Mouse (Mus musculus) embryonic stem cell, embryonic (primary cell): ENCODE data around the gene A630076J17Rik.

Experiments used
- CTCF ChIA-PET, 4 experiments: fragments of 300-600 bp in 2 of 4; fragments of 350-600 bp in 2 of 4; sonication (Branson Sonifier 250); formaldehyde crosslinking; loops; one replicate each; lab custom pipeline; 2022; ENCODE audit warnings: inconsistent platforms in 2 of 4; lab: Charles Lee
- POLR2A ChIA-PET, 4 experiments: fragments of 300-600 bp in 2 of 4; fragments of 350-600 bp in 2 of 4; sonication (Branson Sonifier 250); formaldehyde crosslinking; loops; one replicate each; lab custom pipeline; 2022; ENCODE audit warnings: antibody characterized with exemption in 4 of 4, inconsistent platforms in 1 of 4; lab: Charles Lee

Gene A630076J17Rik

GRCm38 (mm10) chr3:107221608-107222007 is 8.8 kb upstream of the A630076J17Rik start, which contains the start of gene Cym:
Gene Cym, minus strand, starts transcription at chr3:107221732.
- CTCF ChIA-PET, result no interaction called here
- POLR2A ChIA-PET, result interaction anchor here in 1 of 4 experiments (0.9 kb wide), 1 partner anchor 12 kb away, joined by 3 read pairs; no protein-coding TSS in a partner anchor

- CTCF ChIA-PET, result no interaction called here
- POLR2A ChIA-PET, result no interaction called here
Observed at GRCm38 (mm10) chr3:107223230-107223629, 7.2 kb upstream of the A630076J17Rik start.

DNA sequence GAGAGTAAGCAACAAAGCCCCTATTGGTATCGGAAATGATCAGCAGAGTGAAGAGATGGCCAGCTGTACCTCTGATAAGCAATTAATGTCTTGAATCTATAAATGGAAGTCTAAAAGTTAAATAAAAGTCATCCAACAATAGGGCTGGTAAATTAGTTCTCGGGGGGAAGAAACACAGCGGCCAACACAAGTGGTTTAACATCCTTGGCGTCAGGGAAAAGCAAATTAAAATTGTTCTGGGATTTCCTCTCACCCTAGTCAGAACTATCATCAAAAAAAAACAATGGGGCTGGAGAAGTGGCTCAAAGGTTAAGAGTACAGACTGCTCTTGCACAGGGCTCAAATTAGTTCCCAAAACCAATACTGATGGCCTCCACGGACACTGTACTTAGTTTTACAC is 4.6 kb upstream of the A630076J17Rik start:
- POLR2A ChIA-PET, result interaction anchor here in 1 of 4 experiments (0.7 kb wide), 1 partner anchor 9 kb away, joined by 3 read pairs; no protein-coding TSS in a partner anchor
- CTCF ChIA-PET, result interaction anchor here in 1 of 4 experiments (0.7 kb wide), 1 partner anchor 25 kb away, joined by 4 read pairs; no protein-coding TSS in a partner anchor

- ChIA-PET POLR2A (interaction anchor here in 1 of 4 experiments (0.6 to 2.2 kb wide), 2 partner anchors 23 to 104 kb away, joined by 3 to 5 read pairs; partner anchors contain the start of gene Rbm15), CTCF (interaction anchor here in 2 of 4 experiments (0.8 to 1.1 kb wide), 3 partner anchors 23 to 243 kb away, joined by 3 read pairs; no protein-coding TSS in a partner anchor)
Observed at GRCm38 (mm10) chr3:107229221-107229620, 1.2 kb upstream of the A630076J17Rik start.

- ChIA-PET POLR2A (interaction anchor here in 1 of 4 experiments (2.2 kb wide), 1 partner anchor 103 kb away, joined by 5 read pairs; the partner anchor contains the start of gene Rbm15), CTCF (interaction anchor here in 2 of 4 experiments (0.8 to 1.1 kb wide), 4 partner anchors 24 to 242 kb away, joined by 3 to 4 read pairs (median 3); no protein-coding TSS in a partner anchor)
Observed at GRCm38 (mm10) chr3:107229822-107230221, 592 bp upstream of the A630076J17Rik start.

- POLR2A ChIA-PET, result interaction anchor here in 1 of 4 experiments (2.2 kb wide), 1 partner anchor 102 kb away, joined by 5 read pairs; the partner anchor contains the start of gene Rbm15
- CTCF ChIA-PET, result interaction anchor here in 2 of 4 experiments (0.9 to 1.3 kb wide), 2 partner anchors 26 to 241 kb away, joined by 3 to 4 read pairs; no protein-coding TSS in a partner anchor
Observed at GRCm38 (mm10) chr3:107231202-107231601, 788 bp downstream of the A630076J17Rik start.

DNA sequence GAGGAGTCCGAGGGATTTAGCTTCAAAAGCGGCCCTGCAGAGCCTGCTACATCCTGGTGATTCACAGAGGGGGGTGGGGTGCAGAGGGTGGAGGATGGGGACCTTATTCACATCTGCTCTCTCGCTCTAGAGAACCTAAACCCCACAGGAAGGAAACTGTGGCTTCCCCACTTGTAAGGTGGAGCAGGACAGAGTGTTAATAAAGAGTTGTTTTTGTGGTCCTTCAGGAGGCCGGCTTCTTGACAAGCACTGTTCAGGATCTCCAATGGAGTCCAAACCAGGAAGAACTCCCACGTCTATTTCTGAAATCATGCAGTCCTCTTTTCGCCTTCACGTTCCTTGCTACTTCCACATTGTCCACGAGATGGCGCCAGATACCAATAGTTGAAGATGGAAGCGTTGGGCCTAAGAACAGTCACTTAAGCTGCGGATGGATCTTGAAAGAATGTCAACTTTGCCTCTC is 3.0 kb downstream of the A630076J17Rik start:
- POLR2A ChIA-PET, result interaction anchor here in 2 of 4 experiments (0.7 kb wide), 2 partner anchors 109 to 631 kb away, joined by 3 to 4 read pairs; no protein-coding TSS in a partner anchor
- CTCF ChIA-PET, result interaction anchor here (0.5 to 2.2 kb wide), 25 partner anchors 8 to 1064 kb away, joined by 3 to 13 read pairs (median 4); partner anchors contain the start of gene Lamtor5 (in 1 of the 4)

DNA sequence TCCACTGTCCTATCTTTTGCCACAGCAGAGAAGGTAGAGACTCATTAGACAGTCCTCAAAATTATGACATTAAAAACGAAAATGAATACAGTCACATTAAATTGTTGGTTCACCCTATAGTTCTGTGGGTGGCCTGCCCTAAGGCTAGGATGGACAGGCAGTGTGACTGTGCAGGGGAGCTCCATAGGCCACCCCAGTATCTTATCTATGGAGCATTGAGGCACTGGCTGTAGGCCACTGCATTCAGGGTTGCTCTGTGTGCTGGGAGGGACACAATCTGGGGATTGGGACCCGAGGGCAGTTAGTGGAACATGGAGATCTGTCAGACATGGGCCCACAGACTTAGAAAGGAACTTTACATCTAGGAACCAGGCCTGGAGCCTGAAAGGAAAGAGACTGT is 3.5 kb downstream of the A630076J17Rik start:
- CTCF ChIA-PET, result interaction anchor here (0.5 to 2.2 kb wide), 21 partner anchors 8 to 630 kb away, joined by 3 to 13 read pairs (median 4); partner anchors contain the start of gene Lamtor5 (in 1 of the 4)
- POLR2A ChIA-PET, result no interaction called here

DNA sequence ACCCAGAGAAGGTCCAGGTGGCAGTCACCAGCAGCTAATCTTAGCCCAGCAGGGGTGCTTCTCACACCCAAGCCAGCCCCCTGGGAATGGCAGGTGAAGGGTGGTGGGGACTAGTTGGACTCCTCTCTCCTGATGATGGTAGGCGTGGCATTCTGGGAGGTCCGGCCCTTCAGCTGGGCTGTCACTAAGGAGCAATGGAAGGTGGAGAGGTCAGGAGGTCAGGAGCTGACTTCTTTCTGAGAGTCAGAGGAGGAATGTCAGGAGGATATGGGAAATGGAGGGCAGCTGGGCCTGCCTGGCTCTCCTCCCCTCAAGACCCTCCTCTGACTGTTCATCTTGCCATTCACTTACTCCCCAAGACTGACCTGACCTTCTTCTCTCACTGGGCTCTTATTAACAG is 7.6 kb downstream of the A630076J17Rik start:
- ChIA-PET POLR2A (interaction anchor here in 1 of 4 experiments (1.2 kb wide), 1 partner anchor 38 kb away, joined by 3 read pairs; no protein-coding TSS in a partner anchor), CTCF (interaction anchor here in 3 of 4 experiments (0.7 to 1.6 kb wide), 3 partner anchors 29 to 224 kb away, joined by 3 to 4 read pairs (median 3); no protein-coding TSS in a partner anchor)

GRCm38 (mm10) chr3:107238471-107238980 is 8.1 kb downstream of the A630076J17Rik start:
- POLR2A ChIA-PET, result interaction anchor here in 1 of 4 experiments (1.2 kb wide), 1 partner anchor 37 kb away, joined by 3 read pairs; no protein-coding TSS in a partner anchor

GRCm38 (mm10) chr3:107239607-107240006 is 9.2 kb downstream of the A630076J17Rik start, which contains the start of gene Prok1:
Gene Prok1, minus strand, starts transcription at chr3:107239707.
- ChIA-PET CTCF (interaction anchor here in 1 of 4 experiments (1.6 kb wide), 1 partner anchor 31 kb away, joined by 3 read pairs; no protein-coding TSS in a partner anchor), POLR2A (no interaction called here)

More at GRCm38 (mm10) chr3:107238471-107238980, 8.1 kb downstream of the A630076J17Rik start:
- CTCF ChIA-PET, result interaction anchor here in 2 of 4 experiments (1.5 to 1.6 kb wide), 2 partner anchors 29 to 224 kb away, joined by 3 to 4 read pairs; no protein-coding TSS in a partner anchor

DNA sequence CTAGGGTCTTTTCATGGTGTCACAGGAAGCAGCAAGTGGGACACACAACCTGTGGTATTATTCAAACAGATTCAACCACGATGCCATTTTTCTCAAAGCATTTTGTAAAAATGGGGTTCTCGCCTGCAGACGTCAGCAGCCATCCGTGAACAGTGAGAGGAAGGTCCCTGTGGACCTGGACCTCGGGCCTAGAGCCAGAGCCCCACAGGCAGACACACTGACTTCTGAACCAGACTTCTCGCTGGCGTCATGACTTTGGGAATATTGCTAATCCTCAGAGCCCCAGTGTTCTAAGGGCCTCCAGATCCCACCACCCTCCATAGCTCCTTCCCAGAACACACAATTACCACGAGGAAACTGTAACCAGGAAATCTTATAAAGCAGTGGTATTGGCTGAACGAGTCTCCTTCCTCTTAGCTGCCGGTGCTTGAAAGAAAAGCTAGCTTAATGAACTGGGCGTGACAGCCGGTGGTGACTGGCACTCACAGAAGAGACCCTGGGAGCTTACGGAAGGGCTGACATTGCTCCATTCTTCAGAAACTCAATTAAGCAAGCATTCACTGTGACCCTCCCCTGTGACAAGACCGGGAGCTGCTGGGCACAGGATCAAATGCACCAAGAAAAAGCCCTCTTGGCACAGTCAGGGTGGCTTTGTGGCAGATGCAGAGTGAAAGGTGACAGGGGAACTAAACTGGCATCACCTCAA is 11.1 kb downstream of the A630076J17Rik start:
- POLR2A ChIA-PET, result interaction anchor here in 1 of 4 experiments (0.8 kb wide), 1 partner anchor 12 kb away, joined by 3 read pairs; no protein-coding TSS in a partner anchor

GRCm38 (mm10) chr3:107246876-107247275 is 16.5 kb downstream of the A630076J17Rik start:
- ChIA-PET POLR2A (no interaction called here), CTCF (interaction anchor here in 1 of 4 experiments (0.7 kb wide), 1 partner anchor 7 kb away, joined by 3 read pairs; no protein-coding TSS in a partner anchor)

More for the DNA sequence above, 11.1 kb downstream of the A630076J17Rik start:
- CTCF ChIA-PET, result interaction anchor here in 3 of 4 experiments (0.6 to 1.2 kb wide), 3 partner anchors 8 to 646 kb away, joined by 3 to 5 read pairs (median 4); no protein-coding TSS in a partner anchor

DNA sequence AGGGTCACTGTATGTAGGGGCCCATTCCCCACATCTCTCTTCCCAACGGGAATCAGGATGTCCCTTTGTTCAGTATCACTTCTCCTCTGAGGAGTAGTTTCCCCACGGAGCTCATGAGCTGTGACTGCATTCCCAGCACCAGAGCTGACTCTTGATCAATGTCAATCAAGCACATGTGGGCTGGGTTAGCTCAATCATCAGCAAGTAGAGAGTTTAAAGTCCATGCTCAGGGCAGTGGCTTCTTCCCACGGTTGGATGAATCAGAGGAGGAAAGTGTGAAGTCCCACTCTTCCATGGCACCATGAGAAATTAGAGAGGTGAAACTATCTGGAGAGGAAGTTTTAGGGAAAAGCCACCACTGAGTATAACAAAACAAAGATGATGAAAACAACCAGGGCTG is 18.6 kb downstream of the A630076J17Rik start:
- ChIA-PET CTCF (interaction anchor here in 1 of 4 experiments (0.5 kb wide), 1 partner anchor 48 kb away, joined by 4 read pairs; no protein-coding TSS in a partner anchor), POLR2A (interaction anchor here in 1 of 4 experiments (0.5 kb wide), 1 partner anchor 387 kb away, joined by 5 read pairs; no protein-coding TSS in a partner anchor)

DNA sequence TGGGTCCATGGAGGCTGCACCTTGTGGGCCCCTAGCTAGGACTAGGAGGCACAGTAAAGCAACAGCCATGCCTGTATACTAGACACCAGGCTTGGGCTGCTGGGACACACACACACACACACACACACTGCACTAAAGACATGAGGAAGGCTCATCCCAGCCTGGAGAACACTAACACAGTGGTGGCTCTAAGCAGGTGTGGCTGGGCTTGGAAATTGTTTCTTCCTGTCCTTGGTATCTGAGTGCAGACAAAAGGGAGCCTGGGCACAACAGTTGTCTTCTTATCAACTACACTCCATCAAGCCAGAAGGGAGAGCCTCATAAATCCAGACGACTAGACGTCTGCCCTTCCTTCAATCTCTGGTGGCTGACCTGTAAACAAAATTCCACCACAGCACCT is 19.9 kb downstream of the A630076J17Rik start:
- ChIA-PET POLR2A (no interaction called here), CTCF (interaction anchor here in 1 of 4 experiments (1.4 kb wide), 1 partner anchor 212 kb away, joined by 3 read pairs; no protein-coding TSS in a partner anchor)

- ChIA-PET POLR2A (interaction anchor here in 1 of 4 experiments (2.3 kb wide), 1 partner anchor 9 kb away, joined by 5 read pairs; no protein-coding TSS in a partner anchor), CTCF (no interaction called here)
Observed at GRCm38 (mm10) chr3:107252035-107252434, 21.6 kb downstream of the A630076J17Rik start.

- POLR2A ChIA-PET, result interaction anchor here in 2 of 4 experiments (0.9 to 1.5 kb wide), 3 partner anchors 12 to 88 kb away, joined by 3 to 4 read pairs (median 3); partner anchors contain the start of gene Lamtor5 (in 1 of the 2)
- CTCF ChIA-PET, result interaction anchor here in 2 of 4 experiments (0.6 to 1.2 kb wide), 5 partner anchors 7 to 613 kb away, joined by 3 to 4 read pairs (median 3); no protein-coding TSS in a partner anchor
Observed at GRCm38 (mm10) chr3:107253925-107254324, 23.5 kb downstream of the A630076J17Rik start.
